Mouse (Mus musculus) MEL-GATA-1-ER (cell line): ENCODE measurements at regions not wholly inside any gene's neighbourhood (a gene's known extent, or its start where the extent isn't known, plus 50 kb on each side); places are given as distances from the start of the nearest gene placed in this dataset.

Source experiments
- DNase-seq: peaks from one replicate; pipeline ENCODE4 v3.0.0-alpha.2; 2012; ENCODE audit warnings: low read depth; ENCODE audit errors: extremely low read depth

DNA sequence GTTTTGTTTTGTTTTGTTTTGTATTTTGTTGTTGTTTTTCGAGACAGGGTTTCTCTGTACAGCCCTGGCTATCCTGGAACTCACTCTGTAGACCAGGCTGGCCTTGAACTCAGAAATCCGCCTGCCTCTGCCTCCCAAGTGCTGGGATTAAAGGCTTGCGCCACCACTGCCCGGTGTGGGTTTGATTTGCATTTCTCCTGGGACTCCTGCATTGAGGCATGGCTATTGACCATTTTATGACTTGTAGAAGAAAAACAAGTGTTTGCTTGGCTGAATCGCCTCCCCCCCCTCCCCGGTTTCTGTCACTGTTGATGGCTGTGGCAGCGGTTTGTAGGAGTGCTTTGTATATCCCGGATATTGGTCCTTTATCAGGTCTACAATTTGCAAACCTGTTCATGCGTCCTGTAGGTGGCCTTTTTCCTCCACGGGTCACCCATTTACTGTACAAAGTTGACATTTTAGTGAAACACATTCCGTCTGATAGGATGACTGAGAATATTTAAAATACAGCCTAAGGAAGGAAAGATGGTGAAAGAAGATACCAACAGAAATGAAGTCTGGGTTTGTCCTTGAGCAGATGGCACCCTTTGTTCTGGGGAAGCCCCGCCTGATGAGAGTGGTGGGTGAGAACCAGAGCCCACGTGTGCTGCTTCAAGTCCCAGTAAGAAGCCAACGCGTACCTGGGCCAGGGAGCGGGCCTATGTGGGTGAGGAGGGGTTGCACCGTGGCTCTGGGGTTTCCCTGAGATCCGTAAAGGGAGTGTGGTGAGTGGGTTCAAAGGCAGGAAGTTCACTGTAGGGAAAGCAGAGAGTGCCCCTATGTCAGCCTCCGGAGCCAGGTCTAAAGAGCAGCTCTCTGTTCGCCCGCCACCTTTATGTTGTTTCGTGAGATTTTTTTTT lies 52.6 kb upstream of the Smndc1 start:
- no peak for DNase-seq

DNA sequence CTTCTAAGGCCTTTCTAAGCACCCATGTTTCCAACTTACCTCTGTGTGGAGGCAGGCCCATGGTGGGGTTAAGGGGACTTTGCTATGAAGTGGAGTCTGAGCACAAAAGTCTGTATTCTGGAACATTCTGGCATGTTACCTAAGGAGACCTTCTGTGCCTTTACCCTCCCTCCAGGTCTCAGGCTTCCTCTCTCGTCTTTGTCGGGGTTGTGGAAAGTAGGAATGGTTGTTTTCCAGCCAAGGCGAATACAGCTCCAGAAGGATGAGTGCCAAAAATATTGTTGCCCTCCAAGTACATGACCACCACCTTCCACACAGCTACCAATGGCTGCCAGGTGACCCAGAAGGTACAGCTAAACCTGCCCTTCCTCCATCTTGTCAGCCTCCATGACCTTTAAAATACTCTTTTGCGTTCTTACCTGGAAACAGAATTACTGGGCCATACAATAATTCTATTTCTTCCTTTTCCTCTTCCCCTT lies 51.8 kb upstream of the Smndc1 start:
- DNase-seq, result no peak

DNA sequence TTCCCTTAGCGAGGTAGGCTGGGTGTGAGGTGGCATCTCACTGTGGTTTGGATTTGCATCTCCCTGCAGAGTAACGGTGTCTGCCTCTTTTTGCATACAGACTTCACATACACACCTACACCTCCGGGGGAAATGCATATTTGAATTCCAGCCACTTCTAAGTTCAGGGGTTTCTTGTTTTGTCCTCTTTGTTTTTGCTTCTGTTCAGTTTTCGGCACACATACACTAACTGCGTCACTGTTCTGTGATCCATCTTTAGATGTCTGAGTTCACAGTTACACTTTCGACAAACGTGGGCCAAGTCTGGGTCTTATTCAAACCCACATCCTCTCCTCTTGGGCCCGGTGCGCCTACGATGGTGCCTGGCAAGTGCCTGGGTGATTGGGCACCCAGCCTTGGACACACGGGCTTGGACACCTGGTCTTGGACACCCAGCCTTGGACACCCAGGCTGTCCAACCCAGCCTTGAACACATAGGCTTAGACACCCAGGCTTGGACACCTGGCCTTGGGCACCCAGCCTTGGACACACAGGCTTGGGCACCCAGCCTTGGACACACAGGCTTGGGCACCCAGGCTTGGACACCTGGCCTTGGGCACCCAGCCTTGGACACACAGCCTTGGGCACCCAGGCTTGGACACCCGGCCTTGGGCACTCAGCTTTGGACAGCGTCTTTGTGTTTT lies 51.2 kb upstream of the Smndc1 start:
- no peak for DNase-seq

DNA sequence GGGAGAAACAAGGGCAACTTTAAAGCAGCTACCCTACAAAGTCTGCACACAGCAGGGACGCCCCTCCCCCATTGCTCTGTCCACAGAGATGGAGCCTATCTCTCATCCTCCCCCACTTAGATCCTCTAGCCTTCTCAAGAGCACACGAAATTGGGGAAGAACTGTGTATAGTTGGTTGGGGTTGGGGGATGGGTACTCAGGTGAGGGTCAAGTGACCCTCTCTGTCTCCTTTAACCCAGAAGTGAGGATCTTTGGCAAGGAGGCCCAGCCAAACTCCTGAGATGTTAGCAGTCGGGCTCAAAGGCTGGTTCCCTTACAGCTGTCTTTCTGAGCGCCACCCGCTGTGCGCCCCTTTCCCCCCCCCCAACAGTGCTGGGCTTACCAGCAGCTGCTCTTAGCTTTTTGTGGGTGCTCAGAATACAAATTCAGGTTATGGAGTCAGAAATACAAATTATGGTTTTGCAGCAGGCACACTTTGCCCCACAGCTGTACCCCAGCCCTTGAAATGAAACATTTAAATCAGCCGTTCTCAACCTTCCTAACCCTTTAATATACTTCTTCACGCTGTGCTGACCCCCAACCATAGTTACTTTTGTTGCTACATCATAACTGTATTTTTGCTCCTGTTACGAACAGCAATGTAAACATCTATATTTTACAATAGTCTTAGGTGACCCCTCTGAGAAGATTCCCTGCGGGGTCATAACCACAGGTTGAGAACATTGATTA lies 50.1 kb upstream of the Smndc1 start:
- DNase-seq, result no peak
